Mouse (Mus musculus) G1E (cell line): Measurements from ENCODE around the gene Pdcd1. TPM values are rescaled to one million over a fixed set of nuclear protein-coding genes. Genes with fewer than 3 reads are reported as not detected.

ENCODE experiments used
- ATAC-seq: 2 replicates; pipeline ENCODE4 v1.8.0; 2016; ENCODE audit warnings: mild to moderate bottlenecking; ENCODE audit not compliant: insufficient number of reproducible peaks, poor library complexity, low FRiP score, severe bottlenecking; ENCODE audit errors: extremely low read depth
- DNase-seq: peaks from one replicate; pipeline ENCODE4 v3.0.0; 2012; ENCODE audit warnings: low spot score
- H3K27me3 ChIP-seq: 2 replicates; pipeline ENCODE4 v1.6.1; 2012; ENCODE audit warnings: mild to moderate bottlenecking, low read length, inconsistent platforms; ENCODE audit not compliant: insufficient read depth
- H3K36me3 ChIP-seq: replicated peaks from 2 replicates; pipeline ENCODE3; 2012; ENCODE audit warnings: mild to moderate bottlenecking, inconsistent platforms
- H3K4me1 ChIP-seq: 2 replicates; pipeline ENCODE4 v1.6.1; 2012; ENCODE audit warnings: low read depth, low read length, inconsistent platforms, mixed read lengths; ENCODE audit not compliant: insufficient read depth
- H3K4me3 ChIP-seq: 2 replicates; pipeline ENCODE4 v1.5.1; 2012; ENCODE audit warnings: low read depth, mild to moderate bottlenecking, inconsistent platforms, low read length, moderate library complexity, mixed read lengths
- H3K9me3 ChIP-seq: replicated peaks from 2 replicates; pipeline ENCODE4 v1.6.1; 2012; ENCODE audit warnings: inconsistent platforms
- CTCF ChIP-seq: IDR thresholded peaks from 2 replicates; pipeline ENCODE4 v1.5.1; 2012; ENCODE audit warnings: low read depth, low read length, inconsistent platforms, mixed read lengths
- GATA1 ChIP-seq: IDR thresholded peaks from 2 replicates; pipeline ENCODE4 v1.6.1; 2012; ENCODE audit warnings: borderline replicate concordance, low read length, inconsistent platforms, mixed read lengths
- GATA2 ChIP-seq: IDR thresholded peaks from 2 replicates; pipeline ENCODE4 v1.6.1; 2012; ENCODE audit warnings: low read depth, low read length, inconsistent platforms, borderline replicate concordance
- POLR2AphosphoS5 ChIP-seq: IDR thresholded peaks from 2 replicates; pipeline ENCODE4 v1.6.1; 2012; ENCODE audit warnings: low read depth, low read length, inconsistent platforms; ENCODE audit not compliant: insufficient replicate concordance
- TAL1 ChIP-seq: conservative IDR thresholded peaks from 2 replicates; pipeline ENCODE4 v1.6.1; 2012; ENCODE audit warnings: low read depth, low read length, inconsistent platforms, mixed read lengths
- polyA plus RNA-seq: library from polyadenylated mRNA; stranded (reverse); fragments of >175 nt; gene quantifications from 2 replicates; pipeline ENCODE4 v1.2.3, GENCODE M21; 2012
- total RNA-seq, 2 experiments: library from RNA; stranded (forward) in 1 of 2; stranded (reverse) in 1 of 2; fragments of 200-1000 nt in 1 of 2; fragments of >200 nt in 1 of 2; fragmentation: Nextera tagmentation in 1 of 2; gene quantifications; 2 replicates each; pipeline ENCODE4 v1.2.3; 2014 to 2017

The Pdcd1 gene
- total and polyA plus RNA-seq, 3 experiments = 0.05 to 11.7 (median 0.93) TPM

DNA sequence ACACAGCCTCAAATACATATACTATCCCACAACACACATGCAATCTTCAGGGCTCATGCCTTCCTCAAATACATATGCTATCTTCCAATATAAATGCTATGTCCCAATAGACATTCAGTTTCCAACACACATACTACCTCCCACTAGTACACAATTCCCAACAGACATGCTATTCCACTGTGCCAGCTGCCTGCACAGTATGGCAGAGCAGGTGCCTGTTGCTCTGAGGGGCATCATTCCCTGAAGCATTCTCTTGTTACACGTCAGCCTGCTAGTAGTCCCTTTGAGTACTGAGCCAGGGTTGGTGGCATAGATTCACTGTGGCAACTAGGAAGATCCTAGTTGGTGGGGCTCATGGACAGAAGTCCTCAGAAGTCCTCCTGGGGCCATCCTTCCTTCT is 2.1 kb upstream of the Pdcd1 start:
- H3K4me3 ChIP-seq = no peak overlapping the region
- TF ChIP-seq POLR2AphosphoS5 (no peak), GATA1 (no peak), GATA2 (no peak), CTCF (no peak), TAL1 (no peak)
- H3K4me1 ChIP-seq = 0 out of 2 replicates have a peak, but pooled peaks cover 2% of the 10 kb centered on the region
- ATAC-seq (no peak), DNase-seq (no peak)
- no peaks in the 10 kb centered on the region for H3K27me3 ChIP-seq
- no peaks in the 10 kb centered on the region for H3K9me3 ChIP-seq
- H3K36me3 ChIP-seq = no peaks in the 10 kb centered on the region

DNA sequence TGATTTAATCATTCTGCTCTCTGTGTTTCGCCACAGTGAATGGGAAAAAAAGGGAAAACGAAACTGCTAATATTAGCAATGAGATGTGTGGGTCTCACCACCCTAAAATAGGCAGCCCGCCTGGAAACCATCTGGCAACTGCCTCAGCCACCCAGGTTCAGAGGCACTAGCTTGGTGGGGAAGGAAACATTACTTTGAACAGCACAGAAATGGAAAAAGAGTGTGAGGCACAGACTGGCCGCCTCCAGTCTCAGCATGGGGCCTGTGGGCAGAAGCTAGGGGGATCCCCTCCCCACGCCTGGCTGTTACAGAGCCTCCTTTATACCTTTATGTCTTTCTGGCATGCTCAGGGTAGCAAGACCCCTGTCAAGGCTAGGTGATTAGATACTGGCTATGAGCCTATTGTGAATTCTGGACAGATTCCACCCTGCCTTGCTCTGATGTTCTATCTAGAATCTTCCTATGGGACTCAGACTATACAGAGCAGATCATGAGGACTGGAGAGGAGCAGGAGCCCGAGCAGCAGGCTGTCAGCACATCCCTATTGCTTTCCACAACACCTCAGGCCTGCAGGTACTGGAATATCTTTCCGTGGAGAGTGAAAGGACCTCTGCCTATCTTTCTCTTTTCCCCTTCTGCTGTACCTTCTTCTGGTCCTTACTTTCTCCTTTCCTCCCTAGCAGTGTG is 1.3 kb upstream of the Pdcd1 start:
- Histone ChIP-seq H3K36me3 (no peaks in the 10 kb centered on the region), H3K9me3 (no peaks in the 10 kb centered on the region), H3K27me3 (no peaks in the 10 kb centered on the region), H3K4me1 (0 out of 2 replicates have a peak, but pooled peaks cover 2% of the 10 kb centered on the region), H3K4me3 (no peak overlapping the region)
- DNase-seq (no peak), ATAC-seq (no peak)
- TF ChIP-seq POLR2AphosphoS5 (no peak), CTCF (no peak), GATA1 (no peak), TAL1 (no peak), GATA2 (no peak)

DNA sequence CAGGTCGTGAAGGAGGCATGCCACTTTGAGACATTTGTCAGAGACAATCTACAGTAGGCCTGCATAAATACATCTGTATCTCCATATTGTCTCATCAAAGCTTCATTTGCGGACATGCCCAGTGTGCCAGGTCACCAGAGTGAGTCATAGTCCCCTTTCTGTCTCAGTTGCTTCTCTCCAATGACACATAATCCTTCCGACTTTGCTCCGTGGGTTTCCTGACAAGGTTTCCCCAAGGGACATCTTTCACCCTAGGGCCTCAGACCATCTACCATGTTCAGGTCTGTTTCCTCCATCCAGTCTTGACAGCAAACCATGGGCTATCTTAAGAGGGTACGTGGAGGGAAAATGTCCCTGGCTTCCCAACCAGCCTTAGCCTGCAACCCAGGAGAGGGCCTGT is 1.2 kb downstream of the Pdcd1 start:
- Histone ChIP-seq H3K27me3 (no peaks in the 10 kb centered on the region), H3K9me3 (no peaks in the 10 kb centered on the region), H3K4me1 (0 out of 2 replicates have a peak, but pooled peaks cover 2% of the 10 kb centered on the region), H3K36me3 (no peaks in the 10 kb centered on the region), H3K4me3 (no peak overlapping the region)
- DNase-seq = no peak
- ATAC-seq = no peak
- no peak for TF ChIP-seq CTCF
- no peak for TF ChIP-seq GATA2
- no peak for TF ChIP-seq TAL1
- no peak for TF ChIP-seq GATA1
- no peak for TF ChIP-seq POLR2AphosphoS5

DNA sequence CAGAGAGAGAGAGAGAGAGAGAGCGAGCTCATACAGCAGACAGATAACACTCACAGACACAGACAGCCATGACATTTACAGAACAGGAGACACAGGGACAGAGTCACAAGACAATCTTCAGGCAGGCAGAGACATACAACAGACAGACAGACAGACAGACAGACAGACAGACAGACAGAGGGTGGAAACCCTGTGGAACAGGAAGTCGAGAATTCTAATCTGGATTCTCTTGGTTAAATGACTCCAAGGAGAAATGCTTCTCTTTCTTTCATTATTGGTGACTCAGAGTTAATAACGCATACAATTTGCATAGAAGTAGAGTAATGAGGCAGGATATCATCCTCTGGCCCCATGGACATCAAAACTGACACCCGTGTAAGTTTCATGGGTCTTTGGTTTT is 5.8 kb downstream of the Pdcd1 start:
- Histone ChIP-seq H3K27me3 (no peaks in the 10 kb centered on the region), H3K4me1 (no peaks in the 10 kb centered on the region), H3K4me3 (no peak overlapping the region), H3K9me3 (no peaks in the 10 kb centered on the region), H3K36me3 (no peaks in the 10 kb centered on the region)
- TF ChIP-seq POLR2AphosphoS5 (no peak), GATA1 (no peak), GATA2 (no peak), CTCF (no peak), TAL1 (no peak)
- no peak for DNase-seq
- no peak for ATAC-seq

DNA sequence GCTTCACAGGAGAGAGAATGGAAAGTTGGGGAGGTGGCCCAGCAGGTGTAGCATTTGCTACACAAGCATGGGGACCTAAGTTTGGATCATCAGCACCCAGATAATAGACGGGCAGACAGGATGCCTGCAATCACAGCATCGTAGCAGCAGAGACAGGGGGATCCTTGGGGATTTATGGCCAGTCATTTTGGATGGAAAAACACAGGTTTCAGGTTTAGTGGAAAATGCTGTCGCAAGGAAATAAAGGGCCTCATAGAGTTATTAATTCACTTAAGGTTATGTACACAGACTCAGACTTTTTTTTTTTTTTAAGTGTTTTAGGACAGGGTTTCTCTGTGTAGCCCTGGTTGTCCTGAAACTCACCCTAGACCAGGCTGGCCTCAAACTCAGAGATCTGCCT is 6.8 kb downstream of the Pdcd1 start:
- ATAC-seq (no peak), DNase-seq (no peak)
- Histone ChIP-seq H3K36me3 (no peaks in the 10 kb centered on the region), H3K27me3 (no peaks in the 10 kb centered on the region), H3K4me3 (no peak overlapping the region), H3K9me3 (no peaks in the 10 kb centered on the region), H3K4me1 (no peaks in the 10 kb centered on the region)
- TF ChIP-seq GATA1 = no peak
- no peak for TF ChIP-seq TAL1
- TF ChIP-seq POLR2AphosphoS5 = no peak
- TF ChIP-seq GATA2 = no peak
- TF ChIP-seq CTCF = no peak

DNA sequence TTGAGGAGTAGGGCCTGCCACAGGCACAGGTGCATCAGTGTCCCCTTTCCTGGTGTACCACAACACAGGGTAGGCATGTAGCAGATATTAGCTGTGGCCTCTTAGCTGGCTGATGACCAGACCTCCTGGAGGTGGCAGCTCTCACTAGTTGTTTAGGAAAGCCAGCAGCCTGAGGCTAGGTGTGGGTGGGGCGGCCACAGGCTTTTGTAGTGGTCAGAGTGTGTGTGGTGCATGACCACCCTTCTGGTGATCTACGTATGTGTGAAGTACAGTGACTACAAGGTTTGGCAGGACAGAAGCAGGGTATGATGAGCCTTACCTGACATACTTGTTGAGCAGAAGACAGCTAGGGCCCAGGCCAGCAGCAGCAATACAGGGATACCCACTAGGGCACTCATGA is 12.0 kb downstream of the Pdcd1 start:
- ATAC-seq = no peak
- Histone ChIP-seq H3K4me1 (no peaks in the 10 kb centered on the region), H3K4me3 (no peak overlapping the region), H3K9me3 (no peaks in the 10 kb centered on the region), H3K36me3 (peaks cover 3% of the 10 kb centered on the region), H3K27me3 (no peaks in the 10 kb centered on the region)
- no peak for DNase-seq
- TF ChIP-seq TAL1 (no peak), CTCF (no peak), GATA2 (no peak), GATA1 (no peak), POLR2AphosphoS5 (no peak)
